In genomic region chr17:26675845-26676244, GRCm38 (mm10) we compare ENCODE assay signal across 8 mouse cellular contexts. TPM values are rescaled to one million over a fixed set of nuclear protein-coding genes. Genes with fewer than 3 reads are reported as not detected.
DNase-seq lines count a peak whose midpoint lies in the region; ATAC-seq and TF ChIP-seq lines count a peak whose summit lies in the region.

No protein-coding gene starts in this region.

- peak overlapping the region; percentile 65 for H3K4me2 ChIP-seq in heart, postnatal 0 days (ENCODE audit: low read depth, low read length)
- H3K4me2 ChIP-seq in hindbrain, embryonic 13.5 days: peak overlapping the region; percentile 78
- peak overlapping the region; percentile 66 for H3K4me2 ChIP-seq in midbrain, embryonic 13.5 days (replicated peaks)

- no peaks in the 10 kb centered on the region for H3K9me3 ChIP-seq in heart, postnatal 0 days (replicated peaks; ENCODE audit: control insufficient read depth, low read length)
- no peaks in the 10 kb centered on the region for H3K9me3 ChIP-seq in hindbrain, embryonic 13.5 days
- no peaks in the 10 kb centered on the region for H3K9me3 ChIP-seq in midbrain, embryonic 13.5 days

- no peak for DNase-seq in heart, postnatal 0 days (ENCODE audit: low spot score)
- no peak for DNase-seq in heart, adult 11 months
- DNase-seq in retina, embryonic 14.5 days (ENCODE audit: low spot score): no peak
- DNase-seq in urinary bladder, postnatal 25 days (ENCODE audit: low spot score): no peak
- no peak for DNase-seq in ovary, postnatal 10 days (ENCODE audit: low spot score)

- no peak for TF ChIP-seq POLR2A in bone marrow macrophage, adult 2 months (IDR thresholded peaks at IDR 0.05; ENCODE audit: borderline replicate concordance, low read depth, low read length)

- peak overlapping the region; percentile 82 for H3K4me3 ChIP-seq in heart, postnatal 0 days (ENCODE audit: low read depth, low read length)
- peak overlapping the region; percentile 95 for H3K4me3 ChIP-seq in bone marrow macrophage, adult 2 months (ENCODE audit: insufficient read depth, low read length)
- H3K4me3 ChIP-seq in hindbrain, embryonic 13.5 days: peak overlapping the region; percentile 79
- H3K4me3 ChIP-seq in midbrain, embryonic 13.5 days (replicated peaks): peak overlapping the region; percentile 85

- no peak for TF ChIP-seq EP300 in heart, postnatal 0 days (IDR thresholded peaks at IDR 0.05; ENCODE audit: low read depth)

- H3K9ac ChIP-seq in heart, postnatal 0 days (replicated peaks; ENCODE audit: low read depth, low read length): no peak overlapping the region; the same call in 1 of the 2 replicates
- H3K9ac ChIP-seq in hindbrain, embryonic 13.5 days: peak overlapping the region; percentile 87; the same call in 1 of the 2 replicates
- peak overlapping the region; percentile 80 for H3K9ac ChIP-seq in midbrain, embryonic 13.5 days (replicated peaks)

- H3K36me3 ChIP-seq in heart, postnatal 0 days (replicated peaks; ENCODE audit: control insufficient read depth, insufficient read depth, low read length): peaks cover 5% of the 10 kb centered on the region
- peaks cover 10% of the 10 kb centered on the region for H3K36me3 ChIP-seq in hindbrain, embryonic 13.5 days
- H3K36me3 ChIP-seq in midbrain, embryonic 13.5 days: no peaks in the 10 kb centered on the region

- H3K27ac ChIP-seq in heart, postnatal 0 days (ENCODE audit: low read depth): peak overlapping the region; percentile 96
- H3K27ac ChIP-seq in bone marrow macrophage, adult 2 months (ENCODE audit: insufficient read depth, low read depth, low read length): no peak overlapping the region
- H3K27ac ChIP-seq in hindbrain, embryonic 13.5 days: peak overlapping the region; percentile 87
- peak overlapping the region; percentile 85; the same call in 1 of the 2 replicates for H3K27ac ChIP-seq in midbrain, embryonic 13.5 days

- peaks cover 19% of the 10 kb centered on the region for H3K4me1 ChIP-seq in heart, postnatal 0 days (ENCODE audit: control insufficient read depth, insufficient read depth)
- H3K4me1 ChIP-seq in bone marrow macrophage, adult 2 months (ENCODE audit: control insufficient read depth, insufficient read depth, low read length): peaks cover 16% of the 10 kb centered on the region
- H3K4me1 ChIP-seq in hindbrain, embryonic 13.5 days (replicated peaks): peaks cover 30% of the 10 kb centered on the region
- peaks cover 27% of the 10 kb centered on the region for H3K4me1 ChIP-seq in midbrain, embryonic 13.5 days (replicated peaks)

- no peaks in the 10 kb centered on the region for H3K27me3 ChIP-seq in heart, postnatal 0 days (ENCODE audit: control insufficient read depth, insufficient read depth, low read length)
- peaks cover 11% of the 10 kb centered on the region; the same call in 1 of the 2 replicates for H3K27me3 ChIP-seq in hindbrain, embryonic 13.5 days
- H3K27me3 ChIP-seq in midbrain, embryonic 13.5 days: peaks cover 18% of the 10 kb centered on the region

- 24% methylated on average over 7 of the region's 7 CpGs for WGBS in heart, postnatal 0 days
- 27% methylated on average over 7 of the region's 7 CpGs for WGBS in hindbrain, embryonic 13.5 days
- 27% methylated on average over 7 of the region's 7 CpGs for WGBS in midbrain, embryonic 13.5 days

- ATAC-seq in heart, postnatal 0 days (ENCODE audit: insufficient read depth, low read depth): no peak
- ATAC-seq in hindbrain, embryonic 13.5 days (ENCODE audit: low FRiP score): peak; percentile 62
- ATAC-seq in midbrain, embryonic 13.5 days: peak; percentile 64; the same call in 1 of the 2 replicates

- no peak for TF ChIP-seq CTCF in heart, postnatal 0 days (IDR thresholded peaks at IDR 0.05; ENCODE audit: low read depth)
- TF ChIP-seq CTCF in bone marrow macrophage, adult 2 months (IDR thresholded peaks at IDR 0.05; ENCODE audit: low read depth, low read length): no peak

RNA-seq across cellular contexts. Expression of gene Atp6v0e, which starts 12.8 kb away (rescaled TPM):
- 224 and 298 TPM in 2 replicates for total RNA-seq in heart, postnatal 0 days (2014; rRNA removed; ENCODE audit: low replicate concordance)
- polyA plus RNA-seq in heart, postnatal 0 days (2015; fragmentation: Nextera tagmentation; extraction: Ambion mirVana): 206 and 223 TPM in 2 replicates
- 298 and 337 TPM in 2 replicates for polyA plus RNA-seq in bone marrow macrophage, adult 2 months (2012; ENCODE audit: insufficient read depth, insufficient read length, missing spikeins)
- 107 and 114 TPM in 2 replicates for polyA plus RNA-seq in hindbrain, embryonic 13.5 days (2015; fragmentation: Nextera tagmentation; extraction: Ambion mirVana)
- 93.2 and 105 TPM in 2 replicates for polyA plus RNA-seq in midbrain, embryonic 13.5 days (2015; fragmentation: Nextera tagmentation; extraction: Ambion mirVana)

RNA-seq across cellular contexts. Expression of gene Crebrf, which starts 39.6 kb away (rescaled TPM):
- 13.6 and 23.8 TPM in 2 replicates for total RNA-seq in heart, postnatal 0 days (2014; rRNA removed; ENCODE audit: low replicate concordance)
- polyA plus RNA-seq in heart, postnatal 0 days (2015; fragmentation: Nextera tagmentation; extraction: Ambion mirVana): 11.8 and 17.3 TPM in 2 replicates
- 47.9 and 55.0 TPM in 2 replicates for polyA plus RNA-seq in bone marrow macrophage, adult 2 months (2012; ENCODE audit: insufficient read depth, insufficient read length, missing spikeins)
- polyA plus RNA-seq in hindbrain, embryonic 13.5 days (2015; fragmentation: Nextera tagmentation; extraction: Ambion mirVana): 15.2 and 15.3 TPM in 2 replicates
- 16.9 and 18.0 TPM in 2 replicates for polyA plus RNA-seq in midbrain, embryonic 13.5 days (2015; fragmentation: Nextera tagmentation; extraction: Ambion mirVana)
